Mouse (Mus musculus): ENCODE data around the gene Tjap1. TPM values are rescaled to one million over a fixed set of nuclear protein-coding genes. Genes with fewer than 3 reads are reported as not detected.

The Tjap1 gene
- polyA plus RNA-seq, 1 experiment from 2014 or later: 58.8 TPM

- H3K27ac ChIP-seq (replicated peaks): no peak overlapping the region
- no peak overlapping the region for H3K9ac ChIP-seq (replicated peaks)
- no peak for ATAC-seq (ENCODE audit: low FRiP score, low read depth)
- H3K9me3 ChIP-seq: no peaks in the 10 kb centered on the region
- H3K4me3 ChIP-seq: no peak overlapping the region
- peaks cover 22% of the 10 kb centered on the region for H3K27me3 ChIP-seq
- peaks cover 5% of the 10 kb centered on the region; the same call in 1 of the 2 replicates for H3K36me3 ChIP-seq
- H3K4me1 ChIP-seq: 0 out of 2 replicates have a peak, but pooled peaks cover 2% of the 10 kb centered on the region
- no peak overlapping the region for H3K4me2 ChIP-seq (replicated peaks)
- WGBS: 89% methylated on average over 9 of the region's 9 CpGs
Measured at GRCm38 (mm10) chr17:46304184-46304583, 21.4 kb upstream of the Tjap1 start.

- Histone ChIP-seq H3K27me3 (peaks cover 45% of the 10 kb centered on the region), H3K9ac (replicated peaks) (no peak overlapping the region), H3K9me3 (no peaks in the 10 kb centered on the region), H3K4me2 (replicated peaks) (no peak overlapping the region), H3K27ac (replicated peaks) (no peak overlapping the region), H3K4me3 (no peak overlapping the region), H3K4me1 (peaks cover 18% of the 10 kb centered on the region), H3K36me3 (peaks cover 5% of the 10 kb centered on the region; the same call in 1 of the 2 replicates)
- 83% methylated on average over 12 of the region's 12 CpGs for WGBS
- no peak for ATAC-seq (ENCODE audit: low FRiP score, low read depth)
Measured at GRCm38 (mm10) chr17:46301892-46302291, 19.1 kb upstream of the Tjap1 start.

GRCm38 (mm10) chr17:46298220-46298913 lies 15.5 kb upstream of the Tjap1 start:
- peak overlapping the region; percentile 99 for H3K4me2 ChIP-seq (replicated peaks)
- peaks cover 5% of the 10 kb centered on the region; the same call in 1 of the 2 replicates for H3K36me3 ChIP-seq
- peaks cover 18% of the 10 kb centered on the region for H3K4me1 ChIP-seq
- no peak overlapping the region for H3K27ac ChIP-seq (replicated peaks)
- WGBS: under 1% methylated on average over 48 of the region's 48 CpGs
- H3K9me3 ChIP-seq: no peaks in the 10 kb centered on the region
- peak overlapping the region; percentile 74; the same call in 1 of the 2 replicates for H3K9ac ChIP-seq (replicated peaks)
- H3K4me3 ChIP-seq: peak overlapping the region; percentile 68
- ATAC-seq (ENCODE audit: low FRiP score, low read depth): peak; percentile 84
- peaks cover 71% of the 10 kb centered on the region for H3K27me3 ChIP-seq

- Histone ChIP-seq H3K36me3 (peaks cover 2% of the 10 kb centered on the region; the same call in 1 of the 2 replicates), H3K9me3 (no peaks in the 10 kb centered on the region), H3K27me3 (peaks cover 72% of the 10 kb centered on the region), H3K4me3 (peak within 1 kb of the TSS; percentile 68), H3K4me2 (replicated peaks) (peak within 1 kb of the TSS; percentile 99), H3K4me1 (peaks cover 18% of the 10 kb centered on the region), H3K27ac (replicated peaks) (no peak within 1 kb of the TSS), H3K9ac (replicated peaks) (peak within 1 kb of the TSS; percentile 74)
- under 1% methylated on average over 72 of the region's 86 CpGs for WGBS
- ATAC-seq (ENCODE audit: low FRiP score, low read depth): peak; percentile 42
Measured at GRCm38 (mm10) chr17:46297364-46298219, 14.8 kb upstream of the Tjap1 start, which contains the start of gene Dlk2. TSS of gene Dlk2 (plus strand) at chr17:46297421.

- peak overlapping the region; percentile 99 for H3K4me2 ChIP-seq (replicated peaks)
- 15% methylated on average over 6 of the region's 6 CpGs for WGBS
- peak; percentile 7; the same call in 1 of the 2 replicates for ATAC-seq (ENCODE audit: low FRiP score, low read depth)
- no peaks in the 10 kb centered on the region for H3K36me3 ChIP-seq
- peaks cover 75% of the 10 kb centered on the region for H3K27me3 ChIP-seq
- H3K9ac ChIP-seq (replicated peaks): peak overlapping the region; percentile 74
- H3K27ac ChIP-seq (replicated peaks): no peak overlapping the region
- H3K4me1 ChIP-seq: peaks cover 18% of the 10 kb centered on the region
- H3K4me3 ChIP-seq: peak overlapping the region; percentile 68
- no peaks in the 10 kb centered on the region for H3K9me3 ChIP-seq
Measured at GRCm38 (mm10) chr17:46297028-46297363, 14.2 kb upstream of the Tjap1 start.

GRCm38 (mm10) chr17:46296601-46297000 lies 13.8 kb upstream of the Tjap1 start:
- H3K4me1 ChIP-seq: peaks cover 18% of the 10 kb centered on the region
- H3K27me3 ChIP-seq: peaks cover 75% of the 10 kb centered on the region
- no peaks in the 10 kb centered on the region for H3K36me3 ChIP-seq
- no peak overlapping the region for H3K9ac ChIP-seq (replicated peaks)
- WGBS: 54% methylated on average over 6 of the region's 6 CpGs
- H3K9me3 ChIP-seq: no peaks in the 10 kb centered on the region
- no peak overlapping the region for H3K4me2 ChIP-seq (replicated peaks)
- H3K4me3 ChIP-seq: no peak overlapping the region
- H3K27ac ChIP-seq (replicated peaks): no peak overlapping the region
- ATAC-seq (ENCODE audit: low FRiP score, low read depth): no peak

GRCm38 (mm10) chr17:46287678-46288095 lies 4.9 kb upstream of the Tjap1 start:
- Histone ChIP-seq H3K9ac (replicated peaks) (no peak overlapping the region), H3K36me3 (no peaks in the 10 kb centered on the region), H3K4me3 (no peak overlapping the region), H3K27ac (replicated peaks) (no peak overlapping the region), H3K4me1 (peaks cover 8% of the 10 kb centered on the region), H3K27me3 (0 out of 2 replicates have a peak, but pooled peaks cover 4% of the 10 kb centered on the region), H3K4me2 (replicated peaks) (no peak overlapping the region), H3K9me3 (no peaks in the 10 kb centered on the region)
- ATAC-seq (ENCODE audit: low FRiP score, low read depth): no peak
- WGBS: 79% methylated on average over 11 of the region's 11 CpGs

- H3K27me3 ChIP-seq: no peaks in the 10 kb centered on the region
- ATAC-seq (ENCODE audit: low FRiP score, low read depth): no peak
- WGBS: 79% methylated on average over 6 of the region's 6 CpGs
- H3K4me1 ChIP-seq: peaks cover 22% of the 10 kb centered on the region
- no peak overlapping the region for H3K27ac ChIP-seq (replicated peaks)
- peaks cover 4% of the 10 kb centered on the region; the same call in 1 of the 2 replicates for H3K36me3 ChIP-seq
- no peak overlapping the region for H3K9ac ChIP-seq (replicated peaks)
- H3K4me3 ChIP-seq: no peak overlapping the region
- H3K4me2 ChIP-seq (replicated peaks): no peak overlapping the region
- H3K9me3 ChIP-seq: no peaks in the 10 kb centered on the region
Measured at GRCm38 (mm10) chr17:46285407-46285806, 2.6 kb upstream of the Tjap1 start.

GRCm38 (mm10) chr17:46284653-46285052 lies 1.8 kb upstream of the Tjap1 start:
- no peak overlapping the region for H3K4me3 ChIP-seq
- H3K36me3 ChIP-seq: peaks cover 11% of the 10 kb centered on the region
- no peak for ATAC-seq (ENCODE audit: low FRiP score, low read depth)
- no peak overlapping the region for H3K27ac ChIP-seq (replicated peaks)
- no peak overlapping the region for H3K9ac ChIP-seq (replicated peaks)
- H3K9me3 ChIP-seq: no peaks in the 10 kb centered on the region
- WGBS: 53% methylated on average over 7 of the region's 7 CpGs
- no peaks in the 10 kb centered on the region for H3K27me3 ChIP-seq
- H3K4me2 ChIP-seq (replicated peaks): no peak overlapping the region
- peaks cover 22% of the 10 kb centered on the region for H3K4me1 ChIP-seq

GRCm38 (mm10) chr17:46283911-46284310 lies 1.1 kb upstream of the Tjap1 start:
- H3K27me3 ChIP-seq: no peaks in the 10 kb centered on the region
- H3K4me1 ChIP-seq: peaks cover 22% of the 10 kb centered on the region
- H3K36me3 ChIP-seq: peaks cover 17% of the 10 kb centered on the region
- 91% methylated on average over 8 of the region's 8 CpGs for WGBS
- no peaks in the 10 kb centered on the region for H3K9me3 ChIP-seq
- H3K9ac ChIP-seq (replicated peaks): no peak overlapping the region
- ATAC-seq (ENCODE audit: low FRiP score, low read depth): no peak
- H3K4me2 ChIP-seq (replicated peaks): no peak overlapping the region
- no peak overlapping the region for H3K27ac ChIP-seq (replicated peaks)
- H3K4me3 ChIP-seq: no peak overlapping the region

- 22% methylated on average over 9 of the region's 9 CpGs for WGBS
- peaks cover 25% of the 10 kb centered on the region for H3K36me3 ChIP-seq
- peak overlapping the region; percentile 71 for H3K4me3 ChIP-seq
- H3K27me3 ChIP-seq: no peaks in the 10 kb centered on the region
- H3K9me3 ChIP-seq: no peaks in the 10 kb centered on the region
- H3K27ac ChIP-seq (replicated peaks): peak overlapping the region; percentile 58; the same call in 1 of the 2 replicates
- peak overlapping the region; percentile 95 for H3K4me2 ChIP-seq (replicated peaks)
- ATAC-seq (ENCODE audit: low FRiP score, low read depth): peak; percentile 55
- H3K9ac ChIP-seq (replicated peaks): peak overlapping the region; percentile 74
- H3K4me1 ChIP-seq: peaks cover 22% of the 10 kb centered on the region
Measured at GRCm38 (mm10) chr17:46283140-46283539, 314 bp upstream of the Tjap1 start.
